Mouse (Mus musculus) hindbrain, postnatal 0 days (tissue): ENCODE measurements around the gene Zmynd8. TPM values are rescaled to one million over a fixed set of nuclear protein-coding genes. Genes with fewer than 3 reads are reported as not detected.

ENCODE experiments used
- ATAC-seq: fragments of 200-750 bp; cut with Nextera tagmentation; 2 replicates; pipeline ENCODE4 v1.8.0; 2017; ENCODE audit warnings: mild to moderate bottlenecking, moderate TSS enrichment, moderate library complexity
- DNase-seq: peaks from one replicate; pipeline ENCODE4 v3.0.0-alpha.2; 2015; ENCODE audit warnings: low spot score
- H3K27ac ChIP-seq: fragments of 300-500 bp; sonication (generic); 2 replicates; pipeline ENCODE4 v1.5.1; 2014; ENCODE audit warnings: mild to moderate bottlenecking
- H3K27me3 ChIP-seq: fragments of 300-500 bp; sonication (generic); 2 replicates; pipeline ENCODE4 v1.6.1; 2014; ENCODE audit warnings: low read length, mixed read lengths; ENCODE audit not compliant: insufficient read depth
- H3K36me3 ChIP-seq: fragments of 300-500 bp; sonication (generic); 2 replicates; pipeline ENCODE4 v1.6.1; 2014; ENCODE audit warnings: low read length, mixed read lengths; ENCODE audit not compliant: insufficient read depth
- H3K4me1 ChIP-seq: fragments of 300-500 bp; sonication (generic); 2 replicates; pipeline ENCODE4 v1.6.1; 2014; ENCODE audit warnings: antibody characterized with exemption, low read length, mixed read lengths; ENCODE audit not compliant: insufficient read depth
- H3K4me2 ChIP-seq: fragments of 300-500 bp; sonication (generic); 2 replicates; pipeline ENCODE4 v1.6.1; 2014; ENCODE audit warnings: low read depth, mild to moderate bottlenecking, low read length, moderate library complexity, mixed read lengths
- H3K4me3 ChIP-seq: fragments of 300-500 bp; sonication (generic); 2 replicates; pipeline ENCODE4 v1.5.1; 2014; ENCODE audit warnings: low read length
- H3K9ac ChIP-seq: fragments of 300-500 bp; sonication (generic); replicated peaks from 2 replicates; pipeline ENCODE4 v1.6.1; 2014; ENCODE audit warnings: mild to moderate bottlenecking, low read length, moderate library complexity, mixed read lengths
- H3K9me3 ChIP-seq: fragments of 300-500 bp; sonication (generic); 2 replicates; pipeline ENCODE4 v1.6.1; 2016; ENCODE audit warnings: low read length, mixed read lengths
- CTCF ChIP-seq: IDR thresholded peaks from 2 replicates; pipeline ENCODE4 v1.5.1; 2016; ENCODE audit warnings: antibody characterized with exemption, control low read depth, low read depth
- WGBS: fragments of 180-500 bp; shearing (Covaris S2); extraction: QIAGEN DNeasy Blood & Tissue Kit; methylation state at CpG from one replicate; pipeline ENCODE4 v1.1.7; 2014; 5-methylcytosine and 5-hydroxymethylcytosine counted together
- polyA plus RNA-seq: library from polyadenylated mRNA; unstranded; fragments of >200 nt; fragmentation: Nextera tagmentation; extraction: Ambion mirVana; gene quantifications from 2 replicates; pipeline ENCODE4 v1.2.1, GENCODE M21; 2015
- total RNA-seq: library from RNA; depleted of rRNA; stranded (reverse); fragments of >200 nt; gene quantifications from 2 replicates; pipeline ENCODE4 v1.2.3, GENCODE M21; 2014

Zmynd8 gene
- total and polyA plus RNA-seq, 2 experiments from 2014 or later, result 46.8 to 53.0 TPM

DNA sequence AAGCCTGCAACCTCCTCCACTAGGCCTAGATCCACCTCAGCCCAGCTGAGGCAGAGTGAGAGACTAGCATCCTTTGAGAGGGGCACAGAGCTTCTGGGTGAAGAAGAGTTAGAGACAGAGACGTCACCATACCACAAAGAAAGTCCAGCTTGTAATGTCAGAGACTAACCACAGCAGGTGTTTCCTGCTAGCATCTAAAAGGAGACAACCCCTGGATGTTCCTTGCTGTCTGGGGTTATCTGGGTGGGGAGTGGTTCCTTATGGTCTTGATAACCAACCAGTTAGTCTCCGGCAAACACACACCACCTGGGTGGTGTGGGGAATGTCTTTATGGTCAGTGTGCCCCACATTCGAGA lies 105.6 kb downstream of the Zmynd8 start:
- H3K27ac ChIP-seq, result no peak overlapping the region
- DNase-seq, result no peak
- no peak overlapping the region for H3K4me3 ChIP-seq
- no peak overlapping the region for H3K9ac ChIP-seq
- ATAC-seq, result no peak
- WGBS, result 86% methylated on average over 3 of the region's 3 CpGs
- H3K27me3 ChIP-seq, result no peaks in the 10 kb centered on the region
- H3K9me3 ChIP-seq, result no peaks in the 10 kb centered on the region
- peaks cover 59% of the 10 kb centered on the region for H3K36me3 ChIP-seq
- H3K4me1 ChIP-seq, result peaks cover 5% of the 10 kb centered on the region
- no peak overlapping the region for H3K4me2 ChIP-seq
- TF ChIP-seq CTCF, result no peak

DNA sequence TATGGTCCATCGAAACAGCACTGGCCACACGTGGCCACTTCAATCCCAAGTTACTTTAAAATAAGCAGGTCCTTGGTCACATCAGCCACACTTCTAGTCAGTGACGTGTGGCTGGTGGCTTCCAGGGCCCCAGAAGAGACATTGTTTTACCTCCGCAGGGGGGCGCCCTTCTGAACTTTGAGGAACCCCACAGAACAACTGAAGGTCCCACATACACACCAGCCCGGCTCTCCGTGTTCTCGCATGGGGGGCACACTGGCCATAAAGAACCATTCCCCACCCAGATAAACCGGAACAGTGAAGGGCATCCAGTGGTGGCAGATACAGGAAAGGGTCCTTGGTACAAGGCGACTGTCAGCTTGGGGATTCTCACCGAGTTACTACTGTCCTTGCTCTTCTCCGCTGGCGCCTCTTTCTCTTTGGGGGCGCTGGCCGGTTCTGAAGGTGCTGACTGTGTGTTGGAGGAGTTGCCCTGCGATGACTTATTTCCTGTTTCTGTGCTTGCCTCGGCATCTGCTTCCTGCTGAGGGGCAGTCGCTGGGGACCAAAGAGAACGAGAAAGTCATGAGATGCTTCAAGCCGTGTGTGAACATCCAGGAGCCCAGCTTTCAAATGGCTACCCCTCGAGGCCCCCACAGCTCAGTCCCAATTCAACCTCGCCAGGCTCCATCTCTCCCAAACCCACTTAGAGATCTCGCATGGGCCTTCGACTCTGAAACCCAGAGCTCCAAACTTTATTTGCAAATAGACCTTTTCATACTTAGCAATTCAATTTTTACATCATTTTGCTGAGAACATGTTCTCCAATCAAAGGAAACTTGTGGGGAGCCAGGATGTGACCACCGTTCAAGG lies 106.2 kb downstream of the Zmynd8 start:
- ATAC-seq (no peak), DNase-seq (no peak)
- 85% methylated on average over 25 of the region's 25 CpGs for WGBS
- no peak overlapping the region for H3K9ac ChIP-seq
- no peak overlapping the region for H3K27ac ChIP-seq
- H3K36me3 ChIP-seq, result peaks cover 58% of the 10 kb centered on the region
- no peak for TF ChIP-seq CTCF
- no peak overlapping the region for H3K4me3 ChIP-seq
- peaks cover 5% of the 10 kb centered on the region for H3K4me1 ChIP-seq
- H3K4me2 ChIP-seq, result no peak overlapping the region
- no peaks in the 10 kb centered on the region for H3K27me3 ChIP-seq
- H3K9me3 ChIP-seq, result no peaks in the 10 kb centered on the region

DNA sequence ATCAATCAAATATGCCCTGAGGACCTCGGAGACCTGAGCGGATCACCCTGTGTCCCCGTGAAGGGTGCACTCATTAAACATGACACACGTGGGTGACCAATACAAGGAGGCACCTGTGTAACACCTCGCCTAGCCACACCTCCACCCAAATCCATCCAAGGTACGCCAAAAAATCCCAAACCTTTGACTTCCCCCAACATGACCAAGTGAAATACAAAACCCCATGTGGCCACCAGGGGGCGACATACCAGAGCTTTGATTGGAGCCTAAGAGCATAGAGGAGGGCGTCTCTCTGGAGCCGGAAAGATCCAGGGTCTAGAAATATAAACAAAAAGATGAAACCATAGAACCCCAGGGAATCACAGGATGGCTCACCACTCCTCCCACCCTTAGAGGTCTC lies 107.2 kb downstream of the Zmynd8 start:
- ATAC-seq (peak; percentile 50; the same call in 1 of the 2 replicates), DNase-seq (peak; percentile 74)
- Histone ChIP-seq H3K36me3 (peaks cover 50% of the 10 kb centered on the region; the same call in 1 of the 2 replicates), H3K4me2 (no peak overlapping the region), H3K27ac (no peak overlapping the region), H3K9ac (no peak overlapping the region), H3K27me3 (no peaks in the 10 kb centered on the region), H3K4me1 (peaks cover 5% of the 10 kb centered on the region), H3K4me3 (no peak overlapping the region), H3K9me3 (no peaks in the 10 kb centered on the region)
- 69% methylated on average over 9 of the region's 9 CpGs for WGBS
- peak; percentile 89 for TF ChIP-seq CTCF

DNA sequence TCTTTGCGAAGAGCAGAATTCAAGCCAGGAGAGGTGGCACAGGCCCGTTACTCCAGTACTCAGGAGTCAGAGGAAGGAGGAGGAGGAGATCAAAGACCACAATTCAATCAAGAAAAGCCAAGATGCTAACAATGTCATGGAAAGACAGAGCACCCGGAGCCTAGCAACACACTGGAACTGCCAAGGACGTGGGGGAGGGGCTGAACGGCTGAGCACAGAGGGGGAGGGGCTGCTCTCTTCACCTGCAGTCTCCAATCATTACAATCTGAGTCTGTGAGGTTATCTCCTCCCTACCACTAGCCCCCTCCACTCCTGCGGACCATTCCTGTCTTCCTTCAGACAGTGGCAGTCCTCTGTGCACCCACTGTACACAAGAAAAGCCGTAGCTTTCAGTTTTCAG lies 107.8 kb downstream of the Zmynd8 start:
- no peak overlapping the region for H3K9ac ChIP-seq
- peaks cover 5% of the 10 kb centered on the region for H3K4me1 ChIP-seq
- peaks cover 47% of the 10 kb centered on the region; the same call in 1 of the 2 replicates for H3K36me3 ChIP-seq
- DNase-seq (peak; percentile 45), ATAC-seq (0 out of 2 replicates have a peak, but pooled peaks have one; percentile 27)
- TF ChIP-seq CTCF, result no peak
- H3K27me3 ChIP-seq, result no peaks in the 10 kb centered on the region
- H3K27ac ChIP-seq, result no peak overlapping the region
- H3K9me3 ChIP-seq, result no peaks in the 10 kb centered on the region
- no peak overlapping the region for H3K4me3 ChIP-seq
- 31% methylated on average over 7 of the region's 7 CpGs for WGBS
- H3K4me2 ChIP-seq, result no peak overlapping the region

DNA sequence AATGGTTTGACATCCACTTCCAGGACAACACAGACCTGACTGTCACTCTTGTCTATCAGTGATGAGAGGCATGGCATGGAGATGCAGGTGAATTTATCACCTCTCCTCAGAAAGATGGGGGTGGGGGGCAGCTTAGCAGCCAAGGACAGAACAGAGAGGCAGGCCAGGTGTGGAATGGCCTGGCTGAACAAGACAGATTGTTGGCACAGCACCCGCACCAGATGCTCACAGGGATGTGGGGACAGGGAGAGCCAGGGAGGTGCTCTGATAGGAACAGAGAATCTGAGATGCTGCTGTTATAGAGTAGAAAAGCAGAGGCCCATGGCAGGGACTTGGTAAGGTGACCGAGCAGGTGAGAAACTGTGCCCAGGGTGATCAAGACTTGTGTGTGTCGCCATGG lies 109.1 kb downstream of the Zmynd8 start:
- peaks cover 5% of the 10 kb centered on the region for H3K4me1 ChIP-seq
- no peak overlapping the region for H3K27ac ChIP-seq
- WGBS, result 78% methylated on average over 3 of the region's 3 CpGs
- no peak for TF ChIP-seq CTCF
- DNase-seq (no peak), ATAC-seq (no peak)
- no peak overlapping the region for H3K4me3 ChIP-seq
- no peaks in the 10 kb centered on the region for H3K9me3 ChIP-seq
- H3K36me3 ChIP-seq, result peaks cover 60% of the 10 kb centered on the region
- no peaks in the 10 kb centered on the region for H3K27me3 ChIP-seq
- no peak overlapping the region for H3K4me2 ChIP-seq
- no peak overlapping the region for H3K9ac ChIP-seq

DNA sequence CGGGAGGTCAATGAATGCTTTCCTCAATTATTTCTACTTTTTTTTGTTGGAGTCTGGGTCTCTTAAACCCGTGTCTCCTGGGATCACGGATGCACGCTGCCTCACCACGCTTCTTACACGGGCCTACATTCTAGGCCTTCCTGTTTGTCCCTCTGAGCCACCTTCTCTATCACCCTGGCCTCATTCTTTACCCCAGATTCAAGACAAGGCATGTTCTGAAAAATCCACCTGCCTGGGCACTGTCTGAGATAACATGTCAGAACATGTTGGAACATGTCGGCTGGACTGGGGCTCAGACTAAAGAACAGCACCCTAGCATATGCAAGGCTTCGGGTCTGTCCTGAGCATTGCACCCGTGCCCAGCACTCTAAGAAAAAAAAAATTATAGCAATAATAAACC lies 110.0 kb downstream of the Zmynd8 start:
- TF ChIP-seq CTCF, result no peak
- Histone ChIP-seq H3K9me3 (no peaks in the 10 kb centered on the region), H3K9ac (no peak overlapping the region), H3K4me3 (no peak overlapping the region), H3K36me3 (peaks cover 58% of the 10 kb centered on the region), H3K27me3 (no peaks in the 10 kb centered on the region), H3K4me2 (no peak overlapping the region), H3K4me1 (peaks cover 5% of the 10 kb centered on the region), H3K27ac (no peak overlapping the region)
- DNase-seq (no peak), ATAC-seq (no peak)
- WGBS, result 94% methylated on average over 9 of the region's 9 CpGs

DNA sequence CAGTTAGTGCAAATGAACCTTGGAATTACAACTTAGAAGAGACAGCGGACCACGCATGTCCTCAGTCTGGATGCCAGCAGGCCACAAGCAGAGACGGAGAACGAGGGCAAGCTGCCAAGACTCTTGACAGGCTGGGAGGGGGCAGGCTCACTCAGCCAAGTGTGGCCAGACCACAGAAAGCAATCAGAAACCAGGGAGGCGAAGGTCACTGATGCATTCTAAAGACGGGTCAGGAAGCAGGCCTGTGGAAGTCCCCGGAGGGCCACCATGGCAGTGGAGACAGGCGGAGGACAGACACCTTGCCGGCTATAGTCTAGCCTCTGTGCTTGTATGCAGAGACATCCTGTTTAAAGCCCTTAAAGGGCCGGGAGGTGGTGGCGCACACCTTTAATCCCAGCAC lies 110.8 kb downstream of the Zmynd8 start:
- Histone ChIP-seq H3K4me3 (no peak overlapping the region), H3K9ac (no peak overlapping the region), H3K4me2 (no peak overlapping the region), H3K4me1 (peaks cover 5% of the 10 kb centered on the region), H3K27ac (peak overlapping the region; percentile 45; the same call in 1 of the 2 replicates), H3K36me3 (peaks cover 57% of the 10 kb centered on the region), H3K27me3 (no peaks in the 10 kb centered on the region), H3K9me3 (no peaks in the 10 kb centered on the region)
- peak; percentile 93 for DNase-seq
- no peak for TF ChIP-seq CTCF
- ATAC-seq, result peak; percentile 75
- WGBS, result 35% methylated on average over 11 of the region's 11 CpGs
